Mouse (Mus musculus) MEL (cell line): ENCODE data around the gene Ppargc1a. TPM values are rescaled to one million over a fixed set of nuclear protein-coding genes. Genes with fewer than 3 reads are reported as not detected.

ENCODE experiments used
- DNase-seq: peaks from one replicate; pipeline ENCODE4 v3.0.0; 2011; ENCODE audit warnings: low read depth, low spot score
- H3K27ac ChIP-seq: 2 replicates; pipeline ENCODE4 v1.5.1; 2012; ENCODE audit warnings: low read depth, mild to moderate bottlenecking, control low read depth, low read length, moderate library complexity; ENCODE audit not compliant: control insufficient read depth
- H3K27me3 ChIP-seq, 2 experiments: fragments of 150-350 bp in 1 of 2; sonication (generic) in 1 of 2; 2 replicates each; pipeline ENCODE4 v1.6.1; 2012; ENCODE audit warnings: low read length in 2 of 2, mild to moderate bottlenecking in 2 of 2, improper control_type of control experiment in 1 of 2, moderate library complexity in 1 of 2; ENCODE audit not compliant: insufficient read depth in 2 of 2, control insufficient read depth in 1 of 2
- H3K36me3 ChIP-seq, 2 experiments: 2 replicates each; pipeline ENCODE4 v1.6.1; 2012 to 2014; ENCODE audit warnings: low read length in 2 of 2, improper control_type of control experiment in 1 of 2, inconsistent platforms in 1 of 2, mild to moderate bottlenecking in 1 of 2; ENCODE audit not compliant: insufficient read depth in 2 of 2, control insufficient read depth in 1 of 2
- H3K4me1 ChIP-seq, 2 experiments: fragments of 150-350 bp in 1 of 2; sonication (generic) in 1 of 2; 2 replicates each; pipeline ENCODE4 v1.6.1; 2012; ENCODE audit warnings: low read length in 2 of 2, improper control_type of control experiment in 1 of 2, mild to moderate bottlenecking in 1 of 2; ENCODE audit not compliant: insufficient read depth in 2 of 2, control insufficient read depth in 1 of 2
- H3K4me3 ChIP-seq, 2 experiments: fragments of 150-350 bp in 1 of 2; sonication (generic) in 1 of 2; 2 replicates each; pipeline ENCODE4 v1.5.1; 2012; ENCODE audit warnings: low read depth in 2 of 2, low read length in 2 of 2, mild to moderate bottlenecking in 2 of 2, moderate library complexity in 2 of 2, control low read depth in 1 of 2, improper control_type of control experiment in 1 of 2; ENCODE audit not compliant: control insufficient read depth in 1 of 2, insufficient read depth in 1 of 2
- H3K79me2 ChIP-seq: 2 replicates; pipeline ENCODE4 v1.6.1; 2012; ENCODE audit warnings: mild to moderate bottlenecking, low read length, moderate library complexity; ENCODE audit not compliant: control insufficient read depth, poor library complexity, insufficient read depth
- H3K9ac ChIP-seq: 2 replicates; pipeline ENCODE4 v1.6.1; 2012; ENCODE audit warnings: low read depth, mild to moderate bottlenecking, control low read depth, low read length, moderate library complexity; ENCODE audit not compliant: control insufficient read depth, poor library complexity, severe bottlenecking
- H3K9me3 ChIP-seq: fragments of 150-350 bp; sonication (generic); replicated peaks from 2 replicates; pipeline ENCODE4 v1.6.1; 2012; ENCODE audit warnings: mild to moderate bottlenecking, low read length, improper control_type of control experiment, moderate library complexity; ENCODE audit not compliant: insufficient read depth
- CHD2 ChIP-seq: IDR thresholded peaks from 2 replicates; pipeline ENCODE4 v1.6.1; 2011; ENCODE audit warnings: low read length, improper control_type of control experiment
- CTCF ChIP-seq, 3 experiments: IDR thresholded peaks in 2 of 3; conservative IDR thresholded peaks in 1 of 3; 2 replicates each; pipeline ENCODE4 v1.5.1; 2011 to 2012; ENCODE audit warnings: low read length in 3 of 3, low read depth in 2 of 3, mild to moderate bottlenecking in 2 of 3, improper control_type of control experiment in 1 of 3, inconsistent platforms in 1 of 3, mixed read lengths in 1 of 3, moderate library complexity in 1 of 3; ENCODE audit not compliant: control insufficient read depth in 1 of 3, insufficient read depth in 1 of 3, poor library complexity in 1 of 3, severe bottlenecking in 1 of 3
- GABPA ChIP-seq: IDR thresholded peaks from 2 replicates; pipeline ENCODE4 v1.6.1; 2012; ENCODE audit warnings: low read depth, mild to moderate bottlenecking, inconsistent platforms, low read length, improper control_type of control experiment, moderate library complexity
- HCFC1 ChIP-seq: IDR thresholded peaks from 2 replicates; pipeline ENCODE4 v1.6.1; 2012; ENCODE audit warnings: low read depth, mild to moderate bottlenecking, inconsistent platforms, low read length, improper control_type of control experiment, moderate library complexity
- MAX ChIP-seq: IDR thresholded peaks from 2 replicates; pipeline ENCODE4 v1.6.1; 2011; ENCODE audit warnings: low read length, improper control_type of control experiment
- MAZ ChIP-seq: IDR thresholded peaks from 2 replicates; pipeline ENCODE4 v1.6.1; 2012; ENCODE audit warnings: low read depth, mild to moderate bottlenecking, inconsistent platforms, low read length, improper control_type of control experiment
- MYC ChIP-seq: IDR thresholded peaks from 2 replicates; pipeline ENCODE4 v1.6.1; 2011; ENCODE audit warnings: low read depth, mild to moderate bottlenecking, low read length, improper control_type of control experiment, moderate library complexity
- NELFE ChIP-seq: IDR thresholded peaks from 2 replicates; pipeline ENCODE4 v1.6.1; 2011; ENCODE audit warnings: low read depth, low read length, improper control_type of control experiment
- POLR2A ChIP-seq, 2 experiments: IDR thresholded peaks; 2 replicates each; pipeline ENCODE4 v1.6.1; 2011 to 2012; ENCODE audit warnings: low read length in 2 of 2, mild to moderate bottlenecking in 2 of 2, control low read depth in 1 of 2, improper control_type of control experiment in 1 of 2, low read depth in 1 of 2, moderate library complexity in 1 of 2; ENCODE audit not compliant: control insufficient read depth in 1 of 2, insufficient read depth in 1 of 2, poor library complexity in 1 of 2
- POLR2AphosphoS5 ChIP-seq: IDR thresholded peaks from 2 replicates; pipeline ENCODE4 v1.6.1; 2012; ENCODE audit warnings: low read depth, borderline replicate concordance, mild to moderate bottlenecking, inconsistent platforms, low read length, moderate library complexity, mixed read lengths
- RAD21 ChIP-seq: IDR thresholded peaks from 2 replicates; pipeline ENCODE4 v1.6.1; 2011; ENCODE audit warnings: mild to moderate bottlenecking, low read depth, low read length, improper control_type of control experiment
- TAL1 ChIP-seq: IDR thresholded peaks from 2 replicates; pipeline ENCODE4 v1.6.1; 2012; ENCODE audit warnings: mild to moderate bottlenecking, inconsistent platforms, low read length, moderate library complexity, mixed read lengths
- TBP ChIP-seq: IDR thresholded peaks from 2 replicates; pipeline ENCODE4 v1.8.0; 2011; ENCODE audit warnings: low read depth, low read length, improper control_type of control experiment
- TCF12 ChIP-seq: IDR thresholded peaks from 2 replicates; pipeline ENCODE4 v1.6.1; 2014; ENCODE audit warnings: low read depth, mild to moderate bottlenecking, inconsistent platforms, low read length, improper control_type of control experiment, moderate library complexity
- USF1 ChIP-seq: IDR thresholded peaks from 2 replicates; pipeline ENCODE4 v1.6.1; 2014; ENCODE audit warnings: low read depth, mild to moderate bottlenecking, inconsistent platforms, low read length, improper control_type of control experiment, moderate library complexity
- USF2 ChIP-seq, 2 experiments: IDR thresholded peaks; 2 replicates each; pipeline ENCODE4 v1.6.1; 2011 to 2012; ENCODE audit warnings: improper control_type of control experiment in 2 of 2, low read length in 2 of 2, borderline replicate concordance in 1 of 2, inconsistent platforms in 1 of 2, low read depth in 1 of 2, mild to moderate bottlenecking in 1 of 2; ENCODE audit not compliant: insufficient read depth in 1 of 2
- ZC3H11A ChIP-seq: IDR thresholded peaks from 2 replicates; pipeline ENCODE4 v1.6.1; 2012; ENCODE audit warnings: low read depth, mild to moderate bottlenecking, inconsistent platforms, low read length, improper control_type of control experiment
- ZMIZ1 ChIP-seq: IDR thresholded peaks from 2 replicates; pipeline ENCODE4 v1.6.1; 2012; ENCODE audit warnings: low read depth, mild to moderate bottlenecking, inconsistent platforms, low read length, improper control_type of control experiment, moderate library complexity
- ZNF384 ChIP-seq: IDR thresholded peaks from 2 replicates; pipeline ENCODE4 v1.6.1; 2012; ENCODE audit warnings: low read depth, mild to moderate bottlenecking, inconsistent platforms, low read length, improper control_type of control experiment
- polyA plus RNA-seq, 2 experiments: library from polyadenylated mRNA; stranded (reverse) in 1 of 2; unstranded in 1 of 2; fragments of >175 nt in 1 of 2; fragments of >200 nt in 1 of 2; gene quantifications; 2 replicates each; pipeline versions ENCODE4 v1.2.1 to v1.2.4; 2012; ENCODE audit warnings: low replicate concordance in 2 of 2, low read depth in 1 of 2; ENCODE audit not compliant: insufficient read length in 2 of 2, insufficient read depth in 1 of 2, missing spikeins in 1 of 2
- total RNA-seq: library from RNA; depleted of rRNA; stranded (reverse); fragments of 300-350 nt; gene quantifications from 2 replicates; pipeline ENCODE4 v1.2.3, GENCODE M21; 2012

Ppargc1a gene
- total and polyA plus RNA-seq, 3 experiments = 0.04 to 0.06 TPM; not detected in 1

DNA sequence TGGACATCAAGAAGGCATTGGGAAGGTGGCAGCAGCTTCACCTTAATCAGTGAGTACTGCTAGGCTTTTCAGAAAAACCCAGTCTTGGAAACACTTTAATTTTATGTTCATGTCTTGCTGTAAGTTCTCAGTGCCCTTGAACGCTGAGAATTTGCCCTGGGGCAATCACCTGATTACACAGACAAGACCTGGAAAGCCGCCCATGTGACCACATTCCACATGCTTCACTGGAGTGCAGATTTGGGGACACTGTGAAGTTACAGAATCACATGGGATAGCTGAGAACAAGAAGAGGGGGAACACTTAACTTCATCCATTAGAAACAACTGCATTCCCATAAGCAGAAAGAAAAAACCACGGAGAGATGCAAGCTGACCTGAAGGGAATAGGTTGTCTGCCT lies 115.5 kb downstream of the Ppargc1a start:
- no peaks in the 10 kb centered on the region for H3K79me2 ChIP-seq
- peaks cover 0 to 1% of the 10 kb centered on the region in 2 experiments; a peak in 2 of 4 replicates for H3K27me3 ChIP-seq
- no peaks in the 10 kb centered on the region for H3K36me3 ChIP-seq
- TF ChIP-seq USF2 (IDR thresholded peaks at IDR 0.05; ENCODE audit: borderline replicate concordance in 1 of 2, insufficient read depth in 1 of 2, low read depth in 1 of 2, low read length in 2 of 2) (no peak), POLR2A (IDR thresholded peaks at IDR 0.05; ENCODE audit: control insufficient read depth in 1 of 2, insufficient read depth in 1 of 2, low read depth in 1 of 2, low read length in 2 of 2, poor library complexity in 1 of 2) (no peak), MYC (no peak), MAX (no peak), POLR2AphosphoS5 (no peak), TCF12 (no peak), ZNF384 (no peak), HCFC1 (no peak), ZC3H11A (no peak), ZMIZ1 (no peak), NELFE (no peak), RAD21 (no peak), CHD2 (no peak), TAL1 (no peak), TBP (no peak)
- TF ChIP-seq, all 39 proteins: peak for 0
- Histone ChIP-seq H3K27ac (no peak overlapping the region), H3K9ac (no peak overlapping the region), H3K9me3 (no peaks in the 10 kb centered on the region), H3K4me3 (no peak overlapping the region), H3K4me1 (no peaks in the 10 kb centered on the region)
- DNase-seq = no peak

DNA sequence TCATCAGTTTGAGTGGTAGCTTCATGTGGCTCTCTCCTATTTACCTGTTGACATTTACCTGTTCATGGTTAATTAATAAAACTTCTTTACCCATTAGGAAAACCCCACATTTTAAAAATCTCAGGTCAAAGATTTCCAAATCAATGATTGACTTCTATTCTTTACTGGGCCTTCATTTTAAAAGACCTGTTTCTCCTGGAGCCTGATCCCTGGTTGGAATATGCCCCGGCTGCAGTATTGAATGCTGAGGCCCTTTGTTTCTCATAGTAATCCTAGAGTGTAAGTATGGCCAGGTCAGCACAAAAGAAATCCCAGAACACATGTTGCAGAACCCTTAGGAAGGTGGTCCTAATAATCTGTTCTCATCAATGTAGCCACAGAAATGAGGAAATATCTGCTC lies 119.9 kb downstream of the Ppargc1a start:
- DNase-seq = no peak
- TF ChIP-seq USF1 = no peak
- TF ChIP-seq GABPA = no peak
- no peak for TF ChIP-seq MAX
- TF ChIP-seq CTCF (IDR thresholded peaks at IDR 0.05 in 2 of 3, conservative IDR thresholded peaks at IDR 0.05 in 1 of 3; ENCODE audit: control insufficient read depth in 1 of 3, insufficient read depth in 1 of 3, low read depth in 2 of 3, low read length in 3 of 3, poor library complexity in 1 of 3, severe bottlenecking in 1 of 3) = no peak
- TF ChIP-seq MYC = no peak
- no peak for TF ChIP-seq MAZ
- no peak for TF ChIP-seq CHD2
- no peak for TF ChIP-seq ZMIZ1

More for the DNA sequence above, 119.9 kb downstream of the Ppargc1a start:
- no peaks in the 10 kb centered on the region for H3K79me2 ChIP-seq
- H3K4me3 ChIP-seq = no peak overlapping the region
- H3K27me3 ChIP-seq = peaks cover 0 to 1% of the 10 kb centered on the region in 2 experiments; a peak in 2 of 4 replicates
- no peaks in the 10 kb centered on the region for H3K4me1 ChIP-seq
- H3K9ac ChIP-seq = no peak overlapping the region
- no peak overlapping the region for H3K27ac ChIP-seq
- no peaks in the 10 kb centered on the region for H3K36me3 ChIP-seq
- no peaks in the 10 kb centered on the region for H3K9me3 ChIP-seq
